Mouse (Mus musculus) heart, embryonic 14.5 days (tissue): ENCODE data around the gene Hivep2. TPM values are rescaled to one million over a fixed set of nuclear protein-coding genes. Genes with fewer than 3 reads are reported as not detected.

ENCODE experiments used
- ATAC-seq: fragments of 200-750 bp; cut with Nextera tagmentation; 2 replicates; pipeline ENCODE4 v1.8.0; 2017; ENCODE audit warnings: low read depth, moderate TSS enrichment; ENCODE audit not compliant: insufficient number of reproducible peaks, insufficient read depth, low FRiP score
- H3K27ac ChIP-seq, 2 experiments: fragments of 200-500 bp in 1 of 2; fragments of 300-500 bp in 1 of 2; sonication (generic) in 1 of 2; replicated peaks in 1 of 2; 2 replicates each; pipeline ENCODE4 v1.5.1; 2012 to 2014; ENCODE audit warnings: low read depth in 2 of 2, low read length in 2 of 2, control low read depth in 1 of 2, mild to moderate bottlenecking in 1 of 2, mixed read lengths in 1 of 2; ENCODE audit not compliant: control insufficient read depth in 1 of 2, insufficient read depth in 1 of 2
- H3K27me3 ChIP-seq: fragments of 300-500 bp; sonication (generic); 2 replicates; pipeline ENCODE4 v1.6.1; 2014; ENCODE audit warnings: mild to moderate bottlenecking, low read length, control low read depth; ENCODE audit not compliant: control insufficient read depth, insufficient read depth
- H3K36me3 ChIP-seq: fragments of 300-500 bp; sonication (generic); 2 replicates; pipeline ENCODE4 v1.6.1; 2014; ENCODE audit warnings: mild to moderate bottlenecking, control low read depth, low read length, mixed read lengths; ENCODE audit not compliant: control insufficient read depth, insufficient read depth
- H3K4me1 ChIP-seq, 2 experiments: fragments of 200-500 bp in 1 of 2; fragments of 300-500 bp in 1 of 2; sonication (generic) in 1 of 2; 2 replicates each; pipeline ENCODE4 v1.6.1; 2012 to 2014; ENCODE audit warnings: low read length in 2 of 2, control low read depth in 1 of 2, mixed read lengths in 1 of 2; ENCODE audit not compliant: control insufficient read depth in 2 of 2, insufficient read depth in 2 of 2
- H3K4me2 ChIP-seq: fragments of 300-500 bp; sonication (generic); 2 replicates; pipeline ENCODE4 v1.6.1; 2014; ENCODE audit warnings: mild to moderate bottlenecking, low read length
- H3K4me3 ChIP-seq, 2 experiments: fragments of 200-500 bp in 1 of 2; fragments of 300-500 bp in 1 of 2; sonication (generic) in 1 of 2; 2 replicates each; pipeline ENCODE4 v1.5.1; 2012 to 2014; ENCODE audit warnings: low read length in 2 of 2, mild to moderate bottlenecking in 2 of 2, control low read depth in 1 of 2, low read depth in 1 of 2, moderate library complexity in 1 of 2; ENCODE audit not compliant: control insufficient read depth in 1 of 2, insufficient read depth in 1 of 2
- H3K9ac ChIP-seq: fragments of 300-500 bp; sonication (generic); 2 replicates; pipeline ENCODE4 v1.6.1; 2014; ENCODE audit warnings: mild to moderate bottlenecking, low read length
- H3K9me3 ChIP-seq: fragments of 300-500 bp; sonication (generic); 2 replicates; pipeline ENCODE4 v1.6.1; 2016; ENCODE audit warnings: low read length, control low read depth; ENCODE audit not compliant: control insufficient read depth
- WGBS: fragments of 180-500 bp; shearing (Covaris S2); extraction: QIAGEN DNeasy Blood & Tissue Kit; methylation state at CpG from one replicate; pipeline ENCODE4 v1.1.7; 2014; 5-methylcytosine and 5-hydroxymethylcytosine counted together
- polyA plus RNA-seq: library from polyadenylated mRNA; unstranded; fragments of >200 nt; fragmentation: Nextera tagmentation; extraction: Ambion mirVana; gene quantifications from 2 replicates; pipeline ENCODE4 v1.2.1, GENCODE M21; 2014

Gene Hivep2
- polyA plus RNA-seq, 1 experiment from 2014 or later, result 9.9 TPM

DNA sequence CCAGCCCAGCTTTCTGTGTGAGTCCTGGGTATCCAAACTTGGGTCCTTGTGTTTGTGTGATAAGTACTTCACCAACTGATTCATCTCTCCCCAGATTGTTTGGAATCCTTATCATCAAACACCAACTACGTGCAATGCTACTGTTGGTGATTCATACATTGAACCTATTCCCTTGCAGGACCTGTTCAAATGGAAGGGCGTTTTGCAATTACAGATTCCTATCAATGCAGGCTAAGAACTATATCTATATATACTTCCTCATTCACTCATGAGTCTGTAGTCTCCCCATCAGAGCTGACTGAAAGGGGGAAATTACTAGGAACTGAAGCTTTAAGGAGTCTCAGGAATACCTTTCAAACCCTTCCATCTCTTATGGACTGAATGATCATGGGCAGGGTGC lies 24.5 kb upstream of the Hivep2 start:
- H3K36me3 ChIP-seq, result no peaks in the 10 kb centered on the region
- 72% methylated on average over 2 of the region's 2 CpGs for WGBS
- H3K4me3 ChIP-seq, result no peak overlapping the region
- no peak for ATAC-seq
- no peaks in the 10 kb centered on the region for H3K27me3 ChIP-seq
- H3K4me2 ChIP-seq, result no peak overlapping the region
- peaks cover 0 to under 1% of the 10 kb centered on the region in 2 experiments; a peak in 1 of 4 replicates for H3K4me1 ChIP-seq
- H3K27ac ChIP-seq, result no peak overlapping the region
- no peaks in the 10 kb centered on the region for H3K9me3 ChIP-seq
- H3K9ac ChIP-seq, result no peak overlapping the region

DNA sequence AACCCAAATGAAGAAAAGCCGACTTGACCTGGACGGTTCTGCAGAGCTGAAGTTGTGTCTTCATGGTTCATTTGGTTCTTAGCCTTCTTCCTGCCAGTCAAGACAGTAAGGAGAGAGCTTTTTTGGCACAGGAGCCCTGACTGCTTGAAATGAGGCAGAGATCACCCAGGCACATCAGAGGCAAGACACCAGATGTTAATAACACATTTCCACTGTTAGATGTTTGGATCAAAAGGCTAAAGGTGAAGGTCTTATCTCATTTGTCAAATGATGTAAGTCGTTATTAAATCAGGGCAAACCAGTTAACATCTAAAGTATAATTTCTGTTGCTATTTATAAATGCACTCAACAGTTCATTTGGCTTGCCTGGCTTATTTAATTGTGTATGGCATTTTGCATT lies 22.2 kb upstream of the Hivep2 start:
- H3K4me3 ChIP-seq, result no peak overlapping the region
- no peaks in the 10 kb centered on the region for H3K36me3 ChIP-seq
- no peaks in the 10 kb centered on the region for H3K9me3 ChIP-seq
- 65% methylated on average over 3 of the region's 3 CpGs for WGBS
- H3K9ac ChIP-seq, result no peak overlapping the region
- H3K27ac ChIP-seq, result no peak overlapping the region
- no peak overlapping the region for H3K4me2 ChIP-seq
- peaks cover 0 to 3% of the 10 kb centered on the region in 2 experiments; a peak in 3 of 4 replicates for H3K4me1 ChIP-seq
- ATAC-seq, result no peak
- no peaks in the 10 kb centered on the region for H3K27me3 ChIP-seq

DNA sequence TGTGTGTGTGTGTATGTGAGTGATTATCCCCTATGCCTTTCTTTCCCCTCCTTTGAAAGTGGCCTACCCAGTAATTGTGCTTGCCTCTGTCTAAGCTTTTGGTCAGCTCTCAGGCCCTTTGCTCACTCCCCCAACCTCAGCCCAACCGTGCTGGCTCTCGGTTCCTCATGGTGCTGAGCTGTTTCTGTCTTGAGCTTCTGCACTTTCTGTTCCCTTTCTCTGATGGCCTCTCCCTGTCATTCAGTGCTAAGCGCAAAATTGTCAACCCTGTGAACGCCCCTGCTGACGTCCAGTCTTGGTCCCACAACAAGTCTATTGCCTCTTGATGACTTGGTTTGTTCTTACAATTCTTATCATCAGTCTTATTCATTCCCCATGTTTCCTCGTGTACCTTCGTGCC lies 19.4 kb upstream of the Hivep2 start:
- H3K4me2 ChIP-seq, result no peak overlapping the region
- WGBS, result 41% methylated on average over 7 of the region's 7 CpGs
- ATAC-seq, result no peak
- no peak overlapping the region for H3K27ac ChIP-seq
- no peaks in the 10 kb centered on the region for H3K27me3 ChIP-seq
- peaks cover 0 to 3% of the 10 kb centered on the region in 2 experiments; a peak in 3 of 4 replicates for H3K4me1 ChIP-seq
- H3K9me3 ChIP-seq, result no peaks in the 10 kb centered on the region
- no peaks in the 10 kb centered on the region for H3K36me3 ChIP-seq
- H3K4me3 ChIP-seq, result no peak overlapping the region
- H3K9ac ChIP-seq, result no peak overlapping the region

DNA sequence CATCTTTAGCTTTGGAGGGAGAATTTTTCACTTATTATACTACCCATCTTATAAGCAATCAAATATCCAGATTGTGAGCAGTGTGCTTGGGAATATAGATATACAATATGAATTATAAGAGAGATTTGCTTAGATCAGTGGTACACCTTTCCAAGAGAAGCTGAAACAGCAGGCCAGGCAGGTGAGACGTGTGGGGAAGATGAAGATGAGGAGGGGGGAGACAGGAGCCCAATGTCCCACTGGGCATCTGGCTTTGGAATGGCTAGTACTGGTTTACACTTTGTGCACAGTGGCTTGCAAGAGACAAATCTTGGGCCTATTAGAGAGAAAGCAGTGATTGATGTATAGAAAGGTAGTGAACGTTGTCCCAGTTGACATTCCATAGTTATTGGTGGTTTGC lies 2.9 kb upstream of the Hivep2 start:
- H3K36me3 ChIP-seq, result no peaks in the 10 kb centered on the region
- no peaks in the 10 kb centered on the region for H3K27me3 ChIP-seq
- no peak for ATAC-seq
- no peak overlapping the region for H3K27ac ChIP-seq
- H3K4me1 ChIP-seq, result 0 out of 4 replicates have a peak, but pooled peaks cover 0 to 1% of the 10 kb centered on the region in 2 experiments
- no peak overlapping the region for H3K4me2 ChIP-seq
- H3K9ac ChIP-seq, result no peak overlapping the region
- no peak overlapping the region for H3K4me3 ChIP-seq
- WGBS, result 70% methylated on average over 2 of the region's 2 CpGs
- no peaks in the 10 kb centered on the region for H3K9me3 ChIP-seq

DNA sequence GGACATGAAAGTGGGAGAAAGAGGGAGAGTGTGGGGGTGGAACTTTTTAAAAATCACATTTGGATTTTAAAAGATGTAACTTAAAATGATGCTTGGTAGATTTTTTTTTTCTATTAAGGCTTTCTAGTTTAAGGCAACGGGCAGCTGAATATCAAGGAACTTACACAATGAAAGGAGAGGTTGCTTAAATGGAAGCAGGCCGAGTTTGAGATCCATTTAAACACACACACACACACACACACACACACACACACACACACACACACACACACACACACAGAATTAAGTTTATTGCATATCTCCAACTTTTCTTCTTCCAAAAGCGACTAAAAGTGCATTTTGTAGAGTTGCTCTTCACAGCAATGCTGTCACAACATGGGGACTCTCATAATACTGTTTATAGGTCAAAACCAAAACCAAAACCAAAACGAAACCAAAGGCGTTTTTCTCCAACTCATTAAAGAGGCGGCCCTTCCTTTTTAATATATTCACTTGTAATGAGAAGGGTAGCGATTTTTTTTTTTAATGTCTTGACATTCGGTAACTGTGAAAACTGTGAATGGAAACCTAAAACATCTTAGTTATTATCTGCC lies 1.9 kb upstream of the Hivep2 start:
- H3K4me3 ChIP-seq, result peak overlapping the region; percentile 90 to 91
- 13% methylated on average over 8 of the region's 8 CpGs for WGBS
- H3K4me1 ChIP-seq, result peaks cover 0 to 9% of the 10 kb centered on the region in 2 experiments; a peak in 2 of 4 replicates
- H3K36me3 ChIP-seq, result no peaks in the 10 kb centered on the region
- ATAC-seq, result no peak
- H3K27me3 ChIP-seq, result no peaks in the 10 kb centered on the region
- H3K9me3 ChIP-seq, result no peaks in the 10 kb centered on the region
- H3K27ac ChIP-seq, result no peak overlapping the region
- H3K4me2 ChIP-seq, result peak overlapping the region; percentile 85
- H3K9ac ChIP-seq, result peak overlapping the region; percentile 98

DNA sequence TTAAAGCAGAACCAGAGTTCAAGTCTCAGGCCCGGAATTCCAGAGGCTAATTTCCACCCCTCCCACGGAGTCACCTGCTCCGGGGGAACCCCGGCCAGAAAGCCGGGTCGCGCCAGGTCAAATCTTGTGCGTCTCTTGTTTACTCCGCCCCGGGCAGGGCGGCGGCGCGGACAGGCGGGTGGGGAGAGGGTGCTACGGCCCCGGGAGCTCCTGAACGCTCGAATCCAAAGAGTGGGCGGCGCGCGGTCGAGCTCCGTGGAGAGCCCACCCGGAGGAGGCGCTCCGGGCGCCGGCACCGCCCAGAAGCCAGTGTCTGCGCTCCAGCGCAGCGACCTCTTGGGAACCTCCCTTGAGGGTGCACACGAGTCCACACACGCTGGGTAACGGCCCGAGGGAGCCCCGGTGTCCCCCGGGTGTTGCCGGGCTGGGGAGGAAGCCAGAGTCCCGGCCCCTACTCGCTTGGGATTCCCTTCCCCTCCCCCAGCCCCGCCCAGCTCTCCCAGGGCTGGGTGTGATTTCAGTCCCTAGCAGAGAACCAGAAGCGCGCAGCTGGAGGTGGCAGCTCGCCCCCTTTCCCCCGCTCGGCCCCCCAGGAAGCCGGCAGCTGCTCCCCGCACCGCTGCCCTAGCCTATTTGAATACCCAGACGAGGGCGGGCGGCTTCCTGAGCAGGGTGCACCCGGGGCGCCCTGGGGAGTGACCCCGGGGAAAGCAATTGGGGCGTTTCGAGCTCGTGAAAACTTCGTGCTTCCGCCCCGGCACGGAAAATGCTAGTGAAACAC lies 1.2 kb upstream of the Hivep2 start:
- Histone ChIP-seq H3K27ac (peak overlapping the region; percentile 79 to 100), H3K36me3 (no peaks in the 10 kb centered on the region), H3K27me3 (no peaks in the 10 kb centered on the region), H3K9ac (peak overlapping the region; percentile 98), H3K4me1 (peaks cover 0 to 9% of the 10 kb centered on the region in 2 experiments; a peak in 2 of 4 replicates), H3K4me2 (peak overlapping the region; percentile 85), H3K9me3 (no peaks in the 10 kb centered on the region), H3K4me3 (peak overlapping the region; percentile 90 to 91)
- peak; percentile 27 for ATAC-seq
- WGBS, result under 1% methylated on average over 65 of the region's 65 CpGs

DNA sequence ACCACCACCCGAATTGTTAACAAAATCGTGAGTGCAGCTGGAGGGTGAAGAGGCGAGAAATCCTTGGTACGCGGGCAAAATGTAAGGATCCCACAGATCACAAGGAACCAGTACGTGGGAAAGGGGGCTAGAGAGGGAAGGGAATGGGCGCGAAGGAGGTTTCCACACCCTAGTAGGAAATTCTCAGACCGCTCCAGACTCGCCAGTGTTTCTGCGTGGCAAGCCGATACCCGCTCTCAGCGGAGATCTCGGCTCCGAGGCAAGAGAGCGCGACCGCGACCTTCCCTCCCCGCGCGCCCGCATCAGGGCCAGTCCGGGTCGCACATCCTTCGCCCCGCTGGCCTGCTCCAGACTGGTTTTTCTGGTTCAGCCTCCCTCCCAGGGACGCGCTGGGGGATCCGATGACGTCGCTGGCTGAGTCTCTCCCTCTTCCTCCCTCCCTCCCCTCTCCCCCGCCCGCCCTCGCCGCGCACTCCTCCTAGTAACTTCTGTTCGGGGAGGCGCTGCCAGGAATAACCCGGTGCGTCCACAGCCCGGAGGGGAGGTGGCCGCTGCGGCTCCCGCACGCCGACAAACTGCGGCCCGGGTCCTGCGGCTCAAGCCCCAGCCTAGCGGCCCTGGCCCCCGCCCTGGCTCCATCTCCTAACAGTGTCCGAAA lies 430 bp upstream of the Hivep2 start:
- Histone ChIP-seq H3K4me1 (peaks cover 0 to 9% of the 10 kb centered on the region in 2 experiments; a peak in 2 of 4 replicates), H3K4me2 (peak overlapping the region; percentile 85), H3K27me3 (no peaks in the 10 kb centered on the region), H3K9ac (peak overlapping the region; percentile 98), H3K27ac (peak overlapping the region; percentile 97 to 100), H3K36me3 (no peaks in the 10 kb centered on the region), H3K4me3 (peak overlapping the region; percentile 90 to 91), H3K9me3 (no peaks in the 10 kb centered on the region)
- 1% methylated on average over 51 of the region's 54 CpGs for WGBS
- peak; percentile 77 for ATAC-seq
